ENCODE assay signal across 8 mouse cellular contexts in the genomic region with DNA sequence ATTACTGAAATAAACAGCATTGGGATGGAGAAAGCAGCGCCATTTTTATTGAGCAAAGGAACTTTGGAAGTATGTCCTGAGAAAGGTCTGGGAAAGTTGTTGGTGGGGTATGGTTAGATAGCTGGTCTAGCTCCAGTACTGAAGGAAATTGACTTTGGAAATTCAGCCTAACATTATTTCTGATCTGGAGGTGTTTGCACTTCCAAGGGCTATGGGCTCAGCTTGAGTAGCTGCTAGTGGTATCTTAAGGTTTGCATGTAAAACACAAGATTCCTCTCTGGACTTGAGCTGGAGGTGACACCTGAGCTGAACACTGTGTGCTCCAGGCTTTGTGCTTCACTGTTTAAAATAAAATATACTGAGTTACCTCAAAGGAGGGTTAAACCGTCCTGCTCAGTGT. TPM values are rescaled to one million over a fixed set of nuclear protein-coding genes. Genes with fewer than 3 reads are reported as not detected.
DNase-seq lines count a peak whose midpoint lies in the region; ATAC-seq lines count a peak whose summit lies in the region.
"Had no signal": no experiment of that assay in that cellular context is flagged by ENCODE, and none has a peak within 500 bp of the region (broad histone marks: within the 10 kb centered on the region; RNA-seq: fewer than 3 reads in every experiment).

No protein-coding gene starts in this region.

- H3K36me3 ChIP-seq in megakaryocyte, embryonic 14.5 days (replicated peaks; ENCODE audit: low read length): no peaks in the 10 kb centered on the region
- no peaks in the 10 kb centered on the region for H3K36me3 ChIP-seq in forebrain, embryonic 12.5 days (replicated peaks)
- no peaks in the 10 kb centered on the region for H3K36me3 ChIP-seq in limb, embryonic 12.5 days
- no peaks in the 10 kb centered on the region for H3K36me3 ChIP-seq in stomach, embryonic 15.5 days

- no peak for DNase-seq in thymus, postnatal 36 days
- no peak for DNase-seq in spleen, adult 18-20 months
- DNase-seq: kidney, adult 18-20 months had no signal

- no peak for ATAC-seq in megakaryocyte, adult 5-6 weeks (ENCODE audit: poor library complexity, severe bottlenecking)
- ATAC-seq in forebrain, embryonic 12.5 days (ENCODE audit: low FRiP score): no peak
- no peak for ATAC-seq in limb, embryonic 12.5 days (ENCODE audit: insufficient number of reproducible peaks, insufficient read depth, low FRiP score, low TSS enrichment, low read depth)
- ATAC-seq in stomach, embryonic 15.5 days (ENCODE audit: insufficient read depth, low FRiP score, low read depth): no peak

- H3K4me1 ChIP-seq in megakaryocyte, embryonic 14.5 days: peaks cover 44% of the 10 kb centered on the region
- H3K4me1 ChIP-seq in forebrain, embryonic 12.5 days: peaks cover 34% of the 10 kb centered on the region
- peaks cover 34% of the 10 kb centered on the region for H3K4me1 ChIP-seq in limb, embryonic 12.5 days (replicated peaks)
- H3K4me1 ChIP-seq in stomach, embryonic 15.5 days: peaks cover 13% of the 10 kb centered on the region; the same call in 1 of the 2 replicates

- peaks cover 16% of the 10 kb centered on the region for H3K27me3 ChIP-seq in megakaryocyte, embryonic 14.5 days (replicated peaks)
- H3K27me3 ChIP-seq in forebrain, embryonic 12.5 days: no peaks in the 10 kb centered on the region
- no peaks in the 10 kb centered on the region for H3K27me3 ChIP-seq in limb, embryonic 12.5 days
- H3K27me3 ChIP-seq in stomach, embryonic 15.5 days (replicated peaks): no peaks in the 10 kb centered on the region

- H3K27ac ChIP-seq in forebrain, embryonic 12.5 days: no peak overlapping the region
- no peak overlapping the region for H3K27ac ChIP-seq in limb, embryonic 12.5 days
- H3K27ac ChIP-seq in stomach, embryonic 15.5 days: no peak overlapping the region

- H3K4me3 ChIP-seq in megakaryocyte, embryonic 14.5 days (replicated peaks): peak overlapping the region; percentile 98
- H3K4me3 ChIP-seq in forebrain, embryonic 12.5 days (replicated peaks): peak overlapping the region; percentile 95
- peak overlapping the region; percentile 96 for H3K4me3 ChIP-seq in limb, embryonic 12.5 days (replicated peaks)
- H3K4me3 ChIP-seq in stomach, embryonic 15.5 days (replicated peaks): peak overlapping the region; percentile 90

- peak overlapping the region; percentile 94 for H3K9ac ChIP-seq in forebrain, embryonic 12.5 days
- peak overlapping the region; percentile 95 for H3K9ac ChIP-seq in limb, embryonic 12.5 days (replicated peaks)
- peak overlapping the region; percentile 88; the same call in 1 of the 2 replicates for H3K9ac ChIP-seq in stomach, embryonic 15.5 days

- WGBS in forebrain, embryonic 12.5 days: 30% methylated on average over 2 of the region's 2 CpGs
- WGBS in limb, embryonic 12.5 days: 29% methylated on average over 2 of the region's 2 CpGs
- WGBS in stomach, embryonic 15.5 days: 23% methylated on average over 2 of the region's 2 CpGs

- H3K4me2 ChIP-seq in forebrain, embryonic 12.5 days: peak overlapping the region; percentile 63
- H3K4me2 ChIP-seq in limb, embryonic 12.5 days: peak overlapping the region; percentile 72
- H3K4me2 ChIP-seq in stomach, embryonic 15.5 days: peak overlapping the region; percentile 85

- no peaks in the 10 kb centered on the region for H3K9me3 ChIP-seq in megakaryocyte, embryonic 14.5 days
- no peaks in the 10 kb centered on the region for H3K9me3 ChIP-seq in forebrain, embryonic 12.5 days
- no peaks in the 10 kb centered on the region for H3K9me3 ChIP-seq in limb, embryonic 12.5 days
- no peaks in the 10 kb centered on the region for H3K9me3 ChIP-seq in stomach, embryonic 15.5 days

RNA-seq across cellular contexts. Expression of gene Mboat2, which starts 1.8 kb away (rescaled TPM):
- 1.6 and 3.3 TPM in 2 replicates for polyA plus RNA-seq in megakaryocyte, embryonic 14.5 days (2012; ENCODE audit: insufficient read depth, low replicate concordance)
- total RNA-seq in megakaryocyte, adult 5-6 weeks (2015): 0.18 and 1.2 TPM in 2 replicates
- total RNA-seq in megakaryocyte, adult 5-6 weeks (2017): 1.1 and 1.4 TPM in 2 replicates
- 58.4 and 60.0 TPM in 2 replicates for polyA plus RNA-seq in forebrain, embryonic 12.5 days (2016; fragmentation: Nextera tagmentation; extraction: Ambion mirVana)
- 56.3 and 59.1 TPM in 2 replicates for polyA plus RNA-seq in limb, embryonic 12.5 days (2016; fragmentation: Nextera tagmentation; extraction: Ambion mirVana)
- 40.3 and 42.6 TPM in 2 replicates for polyA plus RNA-seq in stomach, embryonic 15.5 days (2015; fragmentation: Nextera tagmentation; extraction: Ambion mirVana)
